Mouse (Mus musculus): ENCODE measurements around the gene Gabpb1. TPM values are rescaled to one million over a fixed set of nuclear protein-coding genes. Genes with fewer than 3 reads are reported as not detected.

Gabpb1 gene
- 10.9 TPM for polyA plus RNA-seq (2014; fragmentation: Illumina TruSeq; extraction: RNeasy Lipid Tissue Mini Kit (QIAGEN cat#74804); ENCODE audit: low read depth, low replicate concordance)

GRCm38 (mm10) chr2:126676122-126676515 lies at the start of gene Gabpb1:
Gene Gabpb1 (minus strand): TSS chr2:126676337.

GRCm38 (mm10) chr2:126706759-126707437 lies 30.8 kb upstream of the Gabpb1 start, which contains the start of gene Usp8:
Gene Usp8 (plus strand): TSS chr2:126707328.

GRCm38 (mm10) chr2:126619249-126619704 lies 56.9 kb downstream of the Gabpb1 start, which contains the start of gene Hdc:
Gene Hdc (minus strand): TSS chr2:126619299.

Other genes with a start within 250 kb of the Gabpb1 start
- 0.58 TPM for gene Atp8b4, start 175.7 kb downstream of the Gabpb1 start, polyA plus RNA-seq (2014; fragmentation: Illumina TruSeq; extraction: RNeasy Lipid Tissue Mini Kit (QIAGEN cat#74804); ENCODE audit: low read depth, low replicate concordance)
- 1,026 TPM for gene Slc27a2, start 123.9 kb downstream of the Gabpb1 start, polyA plus RNA-seq (2014; fragmentation: Illumina TruSeq; extraction: RNeasy Lipid Tissue Mini Kit (QIAGEN cat#74804); ENCODE audit: low read depth, low replicate concordance)
- gene Hdc, start 57.0 kb downstream of the Gabpb1 start, polyA plus RNA-seq (2014; fragmentation: Illumina TruSeq; extraction: RNeasy Lipid Tissue Mini Kit (QIAGEN cat#74804); ENCODE audit: low read depth, low replicate concordance), result 0.79 TPM
- gene Usp8, start 31.0 kb upstream of the Gabpb1 start, polyA plus RNA-seq (2014; fragmentation: Illumina TruSeq; extraction: RNeasy Lipid Tissue Mini Kit (QIAGEN cat#74804); ENCODE audit: low read depth, low replicate concordance), result 44.5 TPM
- gene Usp50, start 107.1 kb upstream of the Gabpb1 start, polyA plus RNA-seq (2014; fragmentation: Illumina TruSeq; extraction: RNeasy Lipid Tissue Mini Kit (QIAGEN cat#74804); ENCODE audit: low read depth, low replicate concordance), result 0.74 TPM
- 68.0 TPM for gene Trpm7, start 199.9 kb upstream of the Gabpb1 start, polyA plus RNA-seq (2014; fragmentation: Illumina TruSeq; extraction: RNeasy Lipid Tissue Mini Kit (QIAGEN cat#74804); ENCODE audit: low read depth, low replicate concordance)

Data from liver, adult 10 weeks (tissue).